Mouse (Mus musculus) hindbrain, embryonic 15.5 days (tissue): ENCODE measurements around the gene 1300017J02Rik. TPM values are rescaled to one million over a fixed set of nuclear protein-coding genes. Genes with fewer than 3 reads are reported as not detected.

ENCODE experiments used
- ATAC-seq: fragments of 200-750 bp; cut with Nextera tagmentation; 2 replicates; pipeline ENCODE4 v1.8.0; 2017; ENCODE audit warnings: low read depth, moderate number of reproducible peaks, moderate TSS enrichment; ENCODE audit not compliant: low FRiP score
- H3K27ac ChIP-seq: fragments of 300-500 bp; sonication (generic); replicated peaks from 2 replicates; pipeline ENCODE4 v1.5.1; 2015; ENCODE audit warnings: mild to moderate bottlenecking, inconsistent platforms
- H3K27me3 ChIP-seq: fragments of 300-500 bp; sonication (generic); 2 replicates; pipeline ENCODE4 v1.6.1; 2015; ENCODE audit warnings: control low read depth, inconsistent platforms
- H3K36me3 ChIP-seq: fragments of 300-500 bp; sonication (generic); 2 replicates; pipeline ENCODE4 v1.6.1; 2015; ENCODE audit warnings: control low read depth, inconsistent platforms
- H3K4me1 ChIP-seq: fragments of 300-500 bp; sonication (generic); replicated peaks from 2 replicates; pipeline ENCODE4 v1.6.1; 2015; ENCODE audit warnings: control low read depth, inconsistent platforms
- H3K4me2 ChIP-seq: fragments of 300-500 bp; sonication (generic); 2 replicates; pipeline ENCODE4 v1.6.1; 2015; ENCODE audit warnings: moderate library complexity, mild to moderate bottlenecking, inconsistent platforms
- H3K4me3 ChIP-seq: fragments of 300-500 bp; sonication (generic); 2 replicates; pipeline ENCODE4 v1.5.1; 2015; ENCODE audit warnings: mild to moderate bottlenecking, inconsistent platforms
- H3K9ac ChIP-seq: fragments of 300-500 bp; sonication (generic); 2 replicates; pipeline ENCODE4 v1.6.1; 2015; ENCODE audit warnings: inconsistent platforms
- H3K9me3 ChIP-seq: fragments of 300-500 bp; sonication (generic); 2 replicates; pipeline ENCODE4 v1.6.1; 2016; ENCODE audit warnings: control low read depth, inconsistent platforms
- WGBS: fragments of 180-500 bp; shearing (Covaris S2); methylation state at CpG from one replicate; pipeline ENCODE4 v1.1.7; 2015; 5-methylcytosine and 5-hydroxymethylcytosine counted together
- polyA plus RNA-seq: library from polyadenylated mRNA; unstranded; fragments of >200 nt; fragmentation: Nextera tagmentation; extraction: Ambion mirVana; gene quantifications from 2 replicates; pipeline ENCODE4 v1.2.1, GENCODE M21; 2015

1300017J02Rik gene
- polyA plus RNA-seq, 1 experiment from 2014 or later = 1.1 TPM

DNA sequence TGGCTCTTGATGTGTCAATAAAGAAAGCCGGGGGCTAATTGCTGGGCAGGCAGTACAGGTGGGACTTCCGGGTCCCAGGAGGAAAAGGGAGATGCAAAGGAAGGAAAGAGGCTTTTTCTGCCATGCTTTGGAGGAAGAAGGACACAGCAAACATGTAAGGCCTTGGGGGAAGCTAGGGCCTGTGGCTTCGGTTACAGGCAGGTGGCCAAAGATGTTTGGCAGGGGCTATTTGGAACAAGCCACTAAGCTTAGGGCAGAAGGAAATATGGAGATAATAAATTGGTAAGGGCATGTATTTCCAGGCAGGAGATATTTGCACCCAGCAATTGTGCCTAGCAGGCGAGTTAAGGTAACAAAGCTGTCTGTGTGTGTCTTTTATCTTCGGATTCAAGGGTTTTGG, 52.0 kb downstream of the 1300017J02Rik start:
- H3K4me3 ChIP-seq = no peak overlapping the region
- peak overlapping the region; percentile 15; the same call in 1 of the 2 replicates for H3K27ac ChIP-seq
- H3K4me1 ChIP-seq = no peaks in the 10 kb centered on the region
- no peak overlapping the region for H3K4me2 ChIP-seq
- ATAC-seq = no peak
- H3K27me3 ChIP-seq = no peaks in the 10 kb centered on the region
- no peak overlapping the region for H3K9ac ChIP-seq
- H3K9me3 ChIP-seq = no peaks in the 10 kb centered on the region
- 78% methylated on average over 5 of the region's 5 CpGs for WGBS
- no peaks in the 10 kb centered on the region for H3K36me3 ChIP-seq

DNA sequence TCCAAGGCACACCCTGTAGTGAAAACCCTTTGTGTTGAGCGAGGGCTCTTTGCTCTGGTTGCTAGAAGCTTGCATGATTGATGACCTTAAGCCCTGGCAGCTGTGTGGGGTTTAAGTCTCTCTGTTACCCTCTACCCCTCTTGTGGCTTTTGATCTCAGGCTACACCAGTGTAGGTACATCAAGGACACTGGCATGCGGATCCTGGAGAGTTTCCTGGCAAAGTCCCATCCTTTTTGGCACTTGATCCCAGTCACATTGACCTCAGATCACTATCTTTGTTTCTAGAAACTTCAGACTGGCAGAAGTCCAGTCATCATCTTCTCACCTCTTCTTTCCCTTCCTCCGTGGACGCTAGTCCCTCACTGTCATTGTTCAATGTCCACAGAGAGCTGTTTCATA, 56.3 kb downstream of the 1300017J02Rik start:
- Histone ChIP-seq H3K4me3 (no peak overlapping the region), H3K36me3 (no peaks in the 10 kb centered on the region), H3K4me1 (no peaks in the 10 kb centered on the region), H3K4me2 (no peak overlapping the region), H3K27ac (no peak overlapping the region), H3K9ac (no peak overlapping the region), H3K9me3 (no peaks in the 10 kb centered on the region), H3K27me3 (no peaks in the 10 kb centered on the region)
- ATAC-seq = no peak
- WGBS = 38% methylated on average over 4 of the region's 4 CpGs

GRCm38 (mm10) chr9:103246526-103247168, 58.2 kb downstream of the 1300017J02Rik start:
- H3K27me3 ChIP-seq = no peaks in the 10 kb centered on the region
- WGBS = 89% methylated on average over 8 of the region's 8 CpGs
- H3K9me3 ChIP-seq = no peaks in the 10 kb centered on the region
- no peak for ATAC-seq
- no peaks in the 10 kb centered on the region for H3K36me3 ChIP-seq
- no peak overlapping the region for H3K9ac ChIP-seq
- no peaks in the 10 kb centered on the region for H3K4me1 ChIP-seq
- no peak overlapping the region for H3K27ac ChIP-seq
- H3K4me3 ChIP-seq = no peak overlapping the region
- no peak overlapping the region for H3K4me2 ChIP-seq

GRCm38 (mm10) chr9:103243640-103244039, 61.2 kb downstream of the 1300017J02Rik start:
- Histone ChIP-seq H3K36me3 (no peaks in the 10 kb centered on the region), H3K9me3 (no peaks in the 10 kb centered on the region), H3K4me2 (no peak overlapping the region), H3K9ac (no peak overlapping the region), H3K27ac (no peak overlapping the region), H3K27me3 (no peaks in the 10 kb centered on the region), H3K4me3 (no peak overlapping the region), H3K4me1 (no peaks in the 10 kb centered on the region)
- no peak for ATAC-seq
- 94% methylated on average over 4 of the region's 4 CpGs for WGBS

- no peak overlapping the region for H3K4me3 ChIP-seq
- H3K9me3 ChIP-seq = no peaks in the 10 kb centered on the region
- H3K4me1 ChIP-seq = no peaks in the 10 kb centered on the region
- no peaks in the 10 kb centered on the region for H3K27me3 ChIP-seq
- H3K4me2 ChIP-seq = no peak overlapping the region
- ATAC-seq = no peak
- no peak overlapping the region for H3K9ac ChIP-seq
- H3K27ac ChIP-seq = no peak overlapping the region
- 85% methylated on average over 2 of the region's 2 CpGs for WGBS
- H3K36me3 ChIP-seq = no peaks in the 10 kb centered on the region
Observed at GRCm38 (mm10) chr9:103241206-103241605, 63.7 kb downstream of the 1300017J02Rik start.

GRCm38 (mm10) chr9:103239471-103239870, 65.4 kb downstream of the 1300017J02Rik start:
- WGBS = 86% methylated on average over 6 of the region's 6 CpGs
- no peak overlapping the region for H3K4me2 ChIP-seq
- no peak overlapping the region for H3K27ac ChIP-seq
- ATAC-seq = no peak
- no peaks in the 10 kb centered on the region for H3K4me1 ChIP-seq
- no peak overlapping the region for H3K9ac ChIP-seq
- no peaks in the 10 kb centered on the region for H3K36me3 ChIP-seq
- no peaks in the 10 kb centered on the region for H3K9me3 ChIP-seq
- no peaks in the 10 kb centered on the region for H3K27me3 ChIP-seq
- H3K4me3 ChIP-seq = no peak overlapping the region

GRCm38 (mm10) chr9:103234565-103235165, 70.2 kb downstream of the 1300017J02Rik start:
- Histone ChIP-seq H3K36me3 (no peaks in the 10 kb centered on the region), H3K27ac (no peak overlapping the region), H3K4me2 (no peak overlapping the region), H3K4me3 (no peak overlapping the region), H3K4me1 (peaks cover 12% of the 10 kb centered on the region), H3K9me3 (no peaks in the 10 kb centered on the region), H3K9ac (no peak overlapping the region), H3K27me3 (no peaks in the 10 kb centered on the region)
- no peak for ATAC-seq
- 49% methylated on average over 7 of the region's 7 CpGs for WGBS

GRCm38 (mm10) chr9:103234059-103234458, 70.8 kb downstream of the 1300017J02Rik start:
- Histone ChIP-seq H3K9ac (no peak overlapping the region), H3K36me3 (no peaks in the 10 kb centered on the region), H3K4me1 (peaks cover 12% of the 10 kb centered on the region), H3K4me3 (no peak overlapping the region), H3K9me3 (no peaks in the 10 kb centered on the region), H3K27ac (no peak overlapping the region), H3K27me3 (no peaks in the 10 kb centered on the region), H3K4me2 (no peak overlapping the region)
- WGBS = 80% methylated on average over 7 of the region's 7 CpGs
- no peak for ATAC-seq

DNA sequence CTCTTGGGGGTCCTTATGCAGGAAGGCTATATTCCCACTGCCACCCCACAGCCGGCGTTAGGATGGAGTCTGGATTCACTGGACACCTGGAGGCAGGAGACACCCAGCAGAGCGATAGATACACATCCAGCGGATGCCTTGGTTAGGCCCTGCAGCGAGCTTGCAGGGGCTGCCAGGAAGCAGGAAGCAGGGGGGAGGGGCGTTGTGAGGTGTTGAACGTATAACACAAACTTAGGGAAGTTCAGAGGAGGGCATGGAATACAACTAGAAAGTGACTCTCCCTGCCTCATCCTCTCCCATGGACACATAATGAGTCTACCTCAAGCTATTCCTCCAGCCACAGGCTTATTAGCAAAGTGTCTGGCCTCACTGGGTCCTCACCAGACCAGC, 71.9 kb downstream of the 1300017J02Rik start:
- no peaks in the 10 kb centered on the region for H3K36me3 ChIP-seq
- no peaks in the 10 kb centered on the region for H3K27me3 ChIP-seq
- H3K4me3 ChIP-seq = no peak overlapping the region
- 81% methylated on average over 7 of the region's 7 CpGs for WGBS
- H3K4me2 ChIP-seq = no peak overlapping the region
- no peaks in the 10 kb centered on the region for H3K9me3 ChIP-seq
- peaks cover 12% of the 10 kb centered on the region for H3K4me1 ChIP-seq
- no peak overlapping the region for H3K9ac ChIP-seq
- no peak for ATAC-seq
- H3K27ac ChIP-seq = no peak overlapping the region

GRCm38 (mm10) chr9:103232232-103233005, 72.5 kb downstream of the 1300017J02Rik start:
- no peak overlapping the region for H3K4me2 ChIP-seq
- H3K4me1 ChIP-seq = peaks cover 12% of the 10 kb centered on the region
- H3K36me3 ChIP-seq = no peaks in the 10 kb centered on the region
- no peak overlapping the region for H3K4me3 ChIP-seq
- no peak overlapping the region for H3K27ac ChIP-seq
- no peak overlapping the region for H3K9ac ChIP-seq
- no peak for ATAC-seq
- 94% methylated on average over 7 of the region's 7 CpGs for WGBS
- H3K27me3 ChIP-seq = no peaks in the 10 kb centered on the region
- no peaks in the 10 kb centered on the region for H3K9me3 ChIP-seq

DNA sequence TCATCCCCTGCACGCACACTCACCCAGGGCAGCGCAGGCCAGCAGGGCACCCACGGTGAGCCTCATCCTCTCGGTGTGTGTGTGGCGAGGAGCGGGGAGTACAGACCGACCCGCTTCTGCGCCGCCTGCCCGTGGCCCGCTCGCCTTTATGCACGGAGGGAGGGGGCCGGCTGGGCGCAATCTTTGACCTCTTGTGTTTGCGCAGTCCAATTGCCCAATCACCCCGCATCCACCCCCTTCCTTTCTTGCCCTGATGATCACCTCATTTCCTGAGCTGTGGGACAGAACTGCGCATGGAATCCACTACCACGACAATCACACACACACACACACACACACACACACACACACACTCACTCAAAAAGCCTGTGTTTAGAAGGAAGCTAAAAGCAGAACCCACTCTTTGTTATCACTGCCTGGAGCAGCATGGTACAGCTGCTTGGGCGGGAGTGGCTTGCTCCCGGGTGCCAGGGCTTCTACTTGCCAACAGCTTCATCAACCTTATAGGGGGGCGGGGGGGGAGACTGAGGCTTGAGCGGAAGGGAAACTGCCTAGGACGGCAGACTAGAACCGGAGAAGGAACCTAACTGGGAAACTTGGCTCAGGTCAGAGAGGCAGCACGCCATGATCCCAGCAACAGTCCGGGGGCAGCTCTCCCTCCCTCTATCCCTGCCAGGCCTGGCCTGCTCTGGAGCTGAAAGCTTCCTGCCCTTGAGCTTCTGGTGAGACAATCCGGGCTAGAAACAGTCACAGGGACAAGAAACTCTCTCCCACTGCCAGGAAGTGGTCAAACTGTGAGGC, 74.5 kb downstream of the 1300017J02Rik start, which contains the start of the genes Gm20425 and Trf:
TSS of gene Gm20425 (minus strand) at position 157 of the 801 bp plus-strand sequence.
TSS of gene Trf (minus strand) at position 294 of the 801 bp plus-strand sequence.
- Histone ChIP-seq H3K9me3 (no peaks in the 10 kb centered on the region), H3K4me3 (peak within 1 kb of the TSS; percentile 1; the same call in 1 of the 2 replicates), H3K9ac (no peak within 1 kb of the TSS; the same call in 1 of the 2 replicates), H3K4me1 (peaks cover 12% of the 10 kb centered on the region), H3K36me3 (no peaks in the 10 kb centered on the region), H3K27ac (peak within 1 kb of the TSS; percentile 76), H3K27me3 (no peaks in the 10 kb centered on the region), H3K4me2 (peak within 1 kb of the TSS; percentile 41)
- WGBS = 47% methylated on average over 29 of the region's 29 CpGs
- peak; percentile 84 for ATAC-seq
